Mouse (Mus musculus) liver, adult 2 months (tissue): ENCODE data around the gene Parp4.

ENCODE experiments used
- CTCF ChIP-seq: fragments of 200-500 bp; IDR thresholded peaks from 2 replicates; pipeline ENCODE4 v1.5.1; 2011; ENCODE audit warnings: low read depth, low read length, control low read depth
- POLR2A ChIP-seq: fragments of 200-500 bp; IDR thresholded peaks from 2 replicates; pipeline ENCODE4 v1.6.1; 2011; ENCODE audit warnings: low read length, control low read depth; ENCODE audit not compliant: insufficient read depth; ENCODE audit errors: extremely low read depth

- TF ChIP-seq CTCF (no peak), POLR2A (no peak)
These were observed 52.9 kb downstream of the Parp4 start for GRCm38 (mm10) chr14:56628336-56628735.
